Comparison of ENCODE assay signal across 8 mouse cellular contexts in the genomic region with DNA sequence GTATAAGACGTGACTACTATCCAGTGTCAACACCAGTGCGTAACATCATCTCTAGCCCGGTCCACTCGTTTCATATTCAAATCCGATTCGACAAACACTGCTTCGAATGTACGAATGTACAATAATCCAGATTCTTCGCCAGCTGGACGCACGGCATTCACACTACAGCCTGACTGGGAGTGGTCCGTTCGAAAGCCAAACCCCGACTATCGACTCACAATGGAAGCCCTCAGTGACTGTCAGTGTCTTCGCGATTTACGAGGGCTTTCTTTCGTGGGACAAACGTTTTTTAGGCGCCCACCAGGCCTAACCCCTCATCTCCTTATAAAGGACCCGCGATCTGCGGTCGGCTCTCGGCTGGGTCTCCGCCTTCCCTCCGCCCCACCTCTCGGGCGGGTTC. TPM values are rescaled to one million over a fixed set of nuclear protein-coding genes. Genes with fewer than 3 reads are reported as not detected.
DNase-seq lines count a peak whose midpoint lies in the region; ATAC-seq and TF ChIP-seq lines count a peak whose summit lies in the region.

No protein-coding gene starts in this region.

- peak; percentile 58; the same call in 1 of the 2 replicates for ATAC-seq in hindbrain, embryonic 11.5 days (ENCODE audit: low FRiP score)
- peak; percentile 12 for ATAC-seq in megakaryocyte progenitor cell, adult 5-6 weeks (replicated peaks; ENCODE audit: poor library complexity)

- peak overlapping the region; percentile 91 for H3K27ac ChIP-seq in layer of hippocampus, adult 2 months
- peak overlapping the region; percentile 85 for H3K27ac ChIP-seq in hindbrain, embryonic 11.5 days (ENCODE audit: low read depth, low read length)

- peak overlapping the region; percentile 72 for H3K4me2 ChIP-seq in hindbrain, embryonic 11.5 days (replicated peaks; ENCODE audit: low read depth, low read length)

- H3K36me3 ChIP-seq in hindbrain, embryonic 11.5 days (ENCODE audit: control insufficient read depth, insufficient read depth, low read length), result no peaks in the 10 kb centered on the region; the same call in 1 of the 2 replicates

- no peaks in the 10 kb centered on the region for H3K4me1 ChIP-seq in hindbrain, embryonic 11.5 days (replicated peaks; ENCODE audit: control insufficient read depth, insufficient read depth, low read length)

- no peaks in the 10 kb centered on the region for H3K9me3 ChIP-seq in hindbrain, embryonic 11.5 days (ENCODE audit: control insufficient read depth, low read length)

- DNase-seq in layer of hippocampus, adult 2 months (ENCODE audit: low spot score in 2 of 2), result no peak
- no peak for DNase-seq in layer of hippocampus, postnatal 14 days (ENCODE audit: low spot score in 2 of 2)
- peak; percentile 8 for DNase-seq in c-Kit-positive CD71-positive TER-119-negative erythroid progenitor cells, embryonic 14.5 days (ENCODE audit: low read depth)
- DNase-seq in hindbrain, embryonic 11.5 days (ENCODE audit: low spot score), result no peak
- DNase-seq in natural killer cell, adult 2 months (ENCODE audit: low spot score in 2 of 2), result no peak
- DNase-seq in ovary, postnatal 36 days (ENCODE audit: low spot score), result no peak
- DNase-seq in testis, postnatal 10 days (ENCODE audit: low spot score), result no peak

- peak overlapping the region; percentile 82 for H3K4me3 ChIP-seq in layer of hippocampus, adult 2 months
- peak overlapping the region; percentile 80 for H3K4me3 ChIP-seq in hindbrain, embryonic 11.5 days (ENCODE audit: low read depth, low read length)

- WGBS in hindbrain, embryonic 11.5 days, result 3% methylated on average over 30 of the region's 30 CpGs

- no peaks in the 10 kb centered on the region for H3K27me3 ChIP-seq in hindbrain, embryonic 11.5 days (ENCODE audit: control insufficient read depth, insufficient read depth, low read length)

- no peak for TF ChIP-seq CTCF in layer of hippocampus, adult 2 months (conservative IDR thresholded peaks at IDR 0.05)

- H3K9ac ChIP-seq in hindbrain, embryonic 11.5 days (ENCODE audit: low read depth, low read length), result peak overlapping the region; percentile 79

RNA-seq across cellular contexts. Expression of a gene that starts 0.4 kb away (rescaled TPM):
- total RNA-seq in layer of hippocampus, adult 2 months (2021), result 10 to 100 TPM; 29.6 to 29.9 TPM
- 10 to 100 TPM; 30.8 to 32.7 TPM for total RNA-seq in layer of hippocampus, postnatal 14 days (2021)
- polyA plus RNA-seq in hindbrain, embryonic 11.5 days (2014; fragmentation: Nextera tagmentation; extraction: Ambion mirVana), result 85.3 and 91.0 TPM in 2 replicates
- 14.3 and 17.1 TPM in 2 replicates for total RNA-seq in megakaryocyte progenitor cell, adult 5-6 weeks (2015)
- total RNA-seq in megakaryocyte progenitor cell, adult 5-6 weeks (2017), result 7.4 and 11.2 TPM in 2 replicates

RNA-seq across cellular contexts. Expression of a gene that starts 23.2 kb away (rescaled TPM):
- total RNA-seq in layer of hippocampus, adult 2 months (2021), result 1 to 10 TPM in 1 of 2 experiments, under 1 TPM in 1; 0.92 to 1.3 TPM
- total RNA-seq in layer of hippocampus, postnatal 14 days (2021), result 1 to 10 TPM in 1 of 2 experiments, under 1 TPM in 1; 0.65 to 2.4 TPM
- 0.39 and 0.76 TPM in 2 replicates for polyA plus RNA-seq in hindbrain, embryonic 11.5 days (2014; fragmentation: Nextera tagmentation; extraction: Ambion mirVana)
- total RNA-seq in megakaryocyte progenitor cell, adult 5-6 weeks (2015), result not detected in 2 replicates
- total RNA-seq in megakaryocyte progenitor cell, adult 5-6 weeks (2017), result not detected in 2 replicates
